Mouse (Mus musculus) midbrain, embryonic 13.5 days (tissue): ENCODE measurements at regions not wholly inside any gene's neighbourhood (a gene's known extent, or its start where the extent isn't known, plus 50 kb on each side); places are given as distances from the start of the nearest gene placed in this dataset.

Experiments
- ATAC-seq: fragments of 200-750 bp; cut with Nextera tagmentation; 2 replicates; pipeline ENCODE4 v1.8.0; 2017; ENCODE audit warnings: mild to moderate bottlenecking, moderate TSS enrichment, moderate library complexity
- H3K27ac ChIP-seq: fragments of 300-500 bp; sonication (generic); 2 replicates; pipeline ENCODE4 v1.5.1; 2015; ENCODE audit warnings: inconsistent platforms, mild to moderate bottlenecking, moderate library complexity
- H3K27me3 ChIP-seq: fragments of 300-500 bp; sonication (generic); 2 replicates; pipeline ENCODE4 v1.6.1; 2015; ENCODE audit warnings: mild to moderate bottlenecking, inconsistent platforms
- H3K36me3 ChIP-seq: fragments of 300-500 bp; sonication (generic); 2 replicates; pipeline ENCODE4 v1.6.1; 2015; ENCODE audit warnings: mild to moderate bottlenecking, inconsistent platforms
- H3K4me1 ChIP-seq: fragments of 300-500 bp; sonication (generic); replicated peaks from 2 replicates; pipeline ENCODE4 v1.6.1; 2015; ENCODE audit warnings: inconsistent platforms
- H3K4me2 ChIP-seq: fragments of 300-500 bp; sonication (generic); replicated peaks from 2 replicates; pipeline ENCODE4 v1.6.1; 2015; ENCODE audit warnings: moderate library complexity, mild to moderate bottlenecking, inconsistent platforms
- H3K4me3 ChIP-seq: fragments of 300-500 bp; sonication (generic); replicated peaks from 2 replicates; pipeline ENCODE4 v1.5.1; 2015; ENCODE audit warnings: mild to moderate bottlenecking, inconsistent platforms
- H3K9ac ChIP-seq: fragments of 300-500 bp; sonication (generic); replicated peaks from 2 replicates; pipeline ENCODE4 v1.6.1; 2015; ENCODE audit warnings: mild to moderate bottlenecking, inconsistent platforms
- H3K9me3 ChIP-seq: fragments of 300-500 bp; sonication (generic); 2 replicates; pipeline ENCODE4 v1.6.1; 2016; ENCODE audit warnings: mild to moderate bottlenecking, inconsistent platforms
- WGBS: fragments of 180-500 bp; shearing (Covaris S2); methylation state at CpG from one replicate; pipeline ENCODE4 v1.1.7; 2015; 5-methylcytosine and 5-hydroxymethylcytosine counted together

GRCm38 (mm10) chr16:52851129-52851528 lies 397.3 kb upstream of the Alcam start:
- no peak for ATAC-seq

GRCm38 (mm10) chr16:52818976-52819375 lies 365.1 kb upstream of the Alcam start:
- H3K4me3 ChIP-seq: no peak overlapping the region

More at GRCm38 (mm10) chr16:52851129-52851528, 397.3 kb upstream of the Alcam start:
- H3K4me1 ChIP-seq: no peaks in the 10 kb centered on the region
- H3K36me3 ChIP-seq: no peaks in the 10 kb centered on the region
- H3K4me3 ChIP-seq: no peak overlapping the region
- no peaks in the 10 kb centered on the region for H3K27me3 ChIP-seq
- H3K9ac ChIP-seq: no peak overlapping the region
- no peak overlapping the region for H3K27ac ChIP-seq
- H3K4me2 ChIP-seq: no peak overlapping the region
- WGBS: 83% methylated on average over 2 of the region's 2 CpGs
- H3K9me3 ChIP-seq: no peaks in the 10 kb centered on the region

GRCm38 (mm10) chr16:52811219-52811618 lies 357.3 kb upstream of the Alcam start:
- H3K27ac ChIP-seq: no peak overlapping the region
- no peak overlapping the region for H3K9ac ChIP-seq
- ATAC-seq: no peak
- H3K36me3 ChIP-seq: no peaks in the 10 kb centered on the region
- no peaks in the 10 kb centered on the region for H3K27me3 ChIP-seq
- H3K9me3 ChIP-seq: no peaks in the 10 kb centered on the region
- H3K4me3 ChIP-seq: no peak overlapping the region
- no peaks in the 10 kb centered on the region for H3K4me1 ChIP-seq
- no peak overlapping the region for H3K4me2 ChIP-seq
- 87% methylated on average over 3 of the region's 3 CpGs for WGBS

More at GRCm38 (mm10) chr16:52818976-52819375, 365.1 kb upstream of the Alcam start:
- H3K4me1 ChIP-seq: no peaks in the 10 kb centered on the region
- WGBS: 73% methylated on average over 1 of the region's 1 CpGs
- no peak for ATAC-seq
- H3K9me3 ChIP-seq: no peaks in the 10 kb centered on the region
- H3K36me3 ChIP-seq: no peaks in the 10 kb centered on the region
- no peaks in the 10 kb centered on the region for H3K27me3 ChIP-seq
- no peak overlapping the region for H3K4me2 ChIP-seq
- no peak overlapping the region for H3K9ac ChIP-seq
- H3K27ac ChIP-seq: no peak overlapping the region

- Histone ChIP-seq H3K27me3 (no peaks in the 10 kb centered on the region), H3K36me3 (no peaks in the 10 kb centered on the region), H3K4me2 (no peak overlapping the region), H3K4me1 (no peaks in the 10 kb centered on the region), H3K9me3 (no peaks in the 10 kb centered on the region), H3K9ac (no peak overlapping the region), H3K27ac (no peak overlapping the region), H3K4me3 (no peak overlapping the region)
- no peak for ATAC-seq
These were observed 350.5 kb upstream of the Alcam start for GRCm38 (mm10) chr16:52804365-52804764.

- H3K4me3 ChIP-seq: no peak overlapping the region
- no peak for ATAC-seq
- H3K27ac ChIP-seq: no peak overlapping the region
- no peaks in the 10 kb centered on the region for H3K36me3 ChIP-seq
- 46% methylated on average over 4 of the region's 4 CpGs for WGBS
- H3K27me3 ChIP-seq: no peaks in the 10 kb centered on the region
- no peaks in the 10 kb centered on the region for H3K9me3 ChIP-seq
- no peaks in the 10 kb centered on the region for H3K4me1 ChIP-seq
- no peak overlapping the region for H3K9ac ChIP-seq
- H3K4me2 ChIP-seq: no peak overlapping the region
These were observed 346.0 kb upstream of the Alcam start for GRCm38 (mm10) chr16:52799715-52800392.

- Histone ChIP-seq H3K36me3 (no peaks in the 10 kb centered on the region), H3K27ac (no peak overlapping the region), H3K4me1 (no peaks in the 10 kb centered on the region), H3K9ac (no peak overlapping the region), H3K4me2 (no peak overlapping the region), H3K9me3 (no peaks in the 10 kb centered on the region), H3K27me3 (no peaks in the 10 kb centered on the region), H3K4me3 (no peak overlapping the region)
- 89% methylated on average over 1 of the region's 1 CpGs for WGBS
- ATAC-seq: no peak
These were observed 341.3 kb upstream of the Alcam start for GRCm38 (mm10) chr16:52795184-52795583.

GRCm38 (mm10) chr16:52789946-52790345 lies 336.1 kb upstream of the Alcam start:
- Histone ChIP-seq H3K4me2 (no peak overlapping the region), H3K27me3 (no peaks in the 10 kb centered on the region), H3K4me1 (no peaks in the 10 kb centered on the region), H3K36me3 (no peaks in the 10 kb centered on the region), H3K9ac (no peak overlapping the region), H3K27ac (no peak overlapping the region), H3K9me3 (no peaks in the 10 kb centered on the region), H3K4me3 (no peak overlapping the region)
- ATAC-seq: no peak
- WGBS: 48% methylated on average over 1 of the region's 1 CpGs

GRCm38 (mm10) chr16:52747744-52748143 lies 293.9 kb upstream of the Alcam start:
- no peak overlapping the region for H3K4me3 ChIP-seq
- no peaks in the 10 kb centered on the region for H3K36me3 ChIP-seq
- WGBS: 89% methylated on average over 3 of the region's 3 CpGs
- no peaks in the 10 kb centered on the region for H3K27me3 ChIP-seq
- no peaks in the 10 kb centered on the region for H3K4me1 ChIP-seq
- H3K27ac ChIP-seq: no peak overlapping the region
- H3K4me2 ChIP-seq: no peak overlapping the region
- H3K9me3 ChIP-seq: no peaks in the 10 kb centered on the region
- ATAC-seq: no peak
- no peak overlapping the region for H3K9ac ChIP-seq

- H3K9me3 ChIP-seq: no peaks in the 10 kb centered on the region
- no peak overlapping the region for H3K9ac ChIP-seq
- H3K27ac ChIP-seq: no peak overlapping the region
- no peaks in the 10 kb centered on the region for H3K36me3 ChIP-seq
- WGBS: 53% methylated on average over 3 of the region's 3 CpGs
- no peaks in the 10 kb centered on the region for H3K27me3 ChIP-seq
- no peak overlapping the region for H3K4me2 ChIP-seq
- no peak for ATAC-seq
- no peak overlapping the region for H3K4me3 ChIP-seq
- no peaks in the 10 kb centered on the region for H3K4me1 ChIP-seq
These were observed 292.3 kb upstream of the Alcam start for GRCm38 (mm10) chr16:52746186-52746585.

GRCm38 (mm10) chr16:52744720-52745119 lies 290.8 kb upstream of the Alcam start:
- 81% methylated on average over 5 of the region's 5 CpGs for WGBS
- no peak overlapping the region for H3K27ac ChIP-seq
- no peak for ATAC-seq

GRCm38 (mm10) chr16:52742166-52742565 lies 288.3 kb upstream of the Alcam start:
- no peak for ATAC-seq
- H3K4me2 ChIP-seq: no peak overlapping the region
- H3K36me3 ChIP-seq: no peaks in the 10 kb centered on the region
- no peaks in the 10 kb centered on the region for H3K4me1 ChIP-seq
- H3K9ac ChIP-seq: no peak overlapping the region
- H3K9me3 ChIP-seq: no peaks in the 10 kb centered on the region
- no peak overlapping the region for H3K4me3 ChIP-seq
- WGBS: 78% methylated on average over 3 of the region's 3 CpGs
- no peak overlapping the region for H3K27ac ChIP-seq
- H3K27me3 ChIP-seq: no peaks in the 10 kb centered on the region

More at GRCm38 (mm10) chr16:52744720-52745119, 290.8 kb upstream of the Alcam start:
- Histone ChIP-seq H3K36me3 (no peaks in the 10 kb centered on the region), H3K27me3 (no peaks in the 10 kb centered on the region), H3K4me1 (no peaks in the 10 kb centered on the region), H3K4me2 (no peak overlapping the region), H3K9me3 (no peaks in the 10 kb centered on the region), H3K9ac (no peak overlapping the region), H3K4me3 (no peak overlapping the region)

- no peak overlapping the region for H3K9ac ChIP-seq
- H3K4me2 ChIP-seq: no peak overlapping the region
- no peak for ATAC-seq
- WGBS: 83% methylated on average over 3 of the region's 3 CpGs
- no peaks in the 10 kb centered on the region for H3K36me3 ChIP-seq
- H3K4me3 ChIP-seq: no peak overlapping the region
- no peak overlapping the region for H3K27ac ChIP-seq
- H3K27me3 ChIP-seq: no peaks in the 10 kb centered on the region
- no peaks in the 10 kb centered on the region for H3K9me3 ChIP-seq
- H3K4me1 ChIP-seq: no peaks in the 10 kb centered on the region
These were observed 272.4 kb upstream of the Alcam start for GRCm38 (mm10) chr16:52726120-52726844.
